Mouse (Mus musculus) heart, postnatal 14 days (tissue): ENCODE measurements around the gene Krt14. TPM values are rescaled to one million over a fixed set of nuclear protein-coding genes. Genes with fewer than 3 reads are reported as not detected.

Experiments used
- DNase-seq, 2 experiments: peaks; one replicate each; pipeline ENCODE4 v3.0.0; 2021 to 2022
- intact Hi-C: fragments of 180-260 bp; cut with DNase I; formaldehyde crosslinking; loops from one replicate; pipeline ENCODE4 v1.15.1; 2025
- total RNA-seq, 2 experiments: library from RNA; stranded (reverse); gene quantifications; 2 replicates each; pipeline ENCODE4 v1.2.3; 2021

The Krt14 gene
- total RNA-seq, 2 experiments from 2014 or later: 1.3 to 1.6 TPM

GRCm38 (mm10) chr11:100168765-100169762, 38.3 kb downstream of the Krt14 start:
- peak; percentile 74 to 85 for DNase-seq
- intact Hi-C loops: loop anchor here (1.0 to 10.0 kb wide), 5 partner anchors 107 to 784 kb away; partner anchors contain the start of gene Krt10

GRCm38 (mm10) chr11:100168071-100168470, 39.3 kb downstream of the Krt14 start:
- DNase-seq: peak; percentile 40 to 61

GRCm38 (mm10) chr11:100164392-100164791, 43.0 kb downstream of the Krt14 start:
- intact Hi-C loops: loop anchor here (10.0 kb wide), 1 partner anchor 780 kb away; the partner anchor contains the start of gene Krt10
- DNase-seq: no peak

More at GRCm38 (mm10) chr11:100168071-100168470, 39.3 kb downstream of the Krt14 start:
- intact Hi-C loops: loop anchor here (2.0 to 10.0 kb wide), 4 partner anchors 106 to 783 kb away; partner anchors contain the start of gene Krt10

- intact Hi-C loops: no loop called here
- no peak for DNase-seq
Observed at GRCm38 (mm10) chr11:100157908-100158477, 49.4 kb downstream of the Krt14 start.

- intact Hi-C loops: no loop called here
Observed at GRCm38 (mm10) chr11:100157331-100157730, 50.0 kb downstream of the Krt14 start.

GRCm38 (mm10) chr11:100155497-100156255, 51.7 kb downstream of the Krt14 start:
- peak in 1 of 2 experiments; percentile 20 for DNase-seq
- intact Hi-C loops: no loop called here

More at GRCm38 (mm10) chr11:100157331-100157730, 50.0 kb downstream of the Krt14 start:
- DNase-seq: no peak

Other genes starting within 250 kb of the Krt14 start
- not detected for gene Krtap29-1, start 228.5 kb downstream of the Krt14 start, total RNA-seq
- not detected for gene Krtap16-1, start 221.0 kb downstream of the Krt14 start, total RNA-seq
- gene Krtap17-1, start 213.6 kb downstream of the Krt14 start, total RNA-seq: not detected
- gene Krt33a, start 191.3 kb downstream of the Krt14 start, total RNA-seq: not detected
- gene Krt33b, start 177.7 kb downstream of the Krt14 start, total RNA-seq: not detected
- gene Krt34, start 166.0 kb downstream of the Krt14 start, total RNA-seq: not detected
- gene Krt31, start 157.0 kb downstream of the Krt14 start, total RNA-seq: not detected
- not detected for gene Krt32, start 119.3 kb downstream of the Krt14 start, total RNA-seq
- not detected for gene Krt35, start 111.3 kb downstream of the Krt14 start, total RNA-seq
- gene Krt36, start 101.9 kb downstream of the Krt14 start, total RNA-seq: under 1 TPM in 1 of 2 experiments, not detected in 1; 0.17 TPM
- gene Krt13, start 86.0 kb downstream of the Krt14 start, total RNA-seq: not detected
- under 1 TPM in 1 of 2 experiments, not detected in 1; 0.57 TPM for gene Krt15, start 71.6 kb downstream of the Krt14 start, total RNA-seq
- 10 to 100 TPM; 12.9 to 17.4 TPM for gene Krt19, start 58.9 kb downstream of the Krt14 start, total RNA-seq
- not detected for gene Krt9, start 14.3 kb downstream of the Krt14 start, total RNA-seq
- gene Krt16, start 41.4 kb upstream of the Krt14 start, total RNA-seq: not detected
- 1 to 10 TPM in 1 of 2 experiments, under 1 TPM in 1; 0.24 to 3.8 TPM for gene Krt17, start 53.5 kb upstream of the Krt14 start, total RNA-seq
- not detected for gene Krt42, start 62.3 kb upstream of the Krt14 start, total RNA-seq
- 1,000 to 10,000 TPM; 1,264 to 1,321 TPM for gene Eif1, start 112.3 kb upstream of the Krt14 start, total RNA-seq
- gene Gast, start 126.9 kb upstream of the Krt14 start, total RNA-seq: not detected
- 1 to 10 TPM; 1.2 to 1.8 TPM for gene Hap1, start 148.6 kb upstream of the Krt14 start, total RNA-seq
- 100 to 1,000 TPM; 232 to 245 TPM for gene Jup, start 190.2 kb upstream of the Krt14 start, total RNA-seq
- gene P3h4, start 207.3 kb upstream of the Krt14 start, total RNA-seq: 10 to 100 TPM; 19.1 to 19.9 TPM
- gene Fkbp10, start 208.1 kb upstream of the Krt14 start, total RNA-seq: 10 to 100 TPM; 34.6 to 38.3 TPM
- 10 to 100 TPM; 36.2 to 36.4 TPM for gene Nt5c3b, start 234.3 kb upstream of the Krt14 start, total RNA-seq
- under 1 TPM; 0.41 to 0.76 TPM for gene Klhl10, start 234.4 kb upstream of the Krt14 start, total RNA-seq